Mouse (Mus musculus) intestine, embryonic 15.5 days (tissue): ENCODE data around the gene Dusp1. TPM values are rescaled to one million over a fixed set of nuclear protein-coding genes. Genes with fewer than 3 reads are reported as not detected.
A peak's percentile ranks its signal among the peaks of the same experiment; 100 is the strongest.

Source experiments
- ATAC-seq: fragments of 200-750 bp; cut with Nextera tagmentation; 2 replicates; pipeline ENCODE4 v1.8.0; 2017; ENCODE audit warnings: moderate TSS enrichment, moderate library complexity
- H3K27ac ChIP-seq: fragments of 300-500 bp; sonication (generic); 2 replicates; pipeline ENCODE4 v1.5.1; 2015; ENCODE audit warnings: mild to moderate bottlenecking, inconsistent platforms
- H3K27me3 ChIP-seq: fragments of 300-500 bp; sonication (generic); replicated peaks from 2 replicates; pipeline ENCODE4 v1.6.1; 2015; ENCODE audit warnings: inconsistent platforms
- H3K36me3 ChIP-seq: fragments of 300-500 bp; sonication (generic); 2 replicates; pipeline ENCODE4 v1.6.1; 2015; ENCODE audit warnings: inconsistent platforms
- H3K4me1 ChIP-seq: fragments of 300-500 bp; sonication (generic); replicated peaks from 2 replicates; pipeline ENCODE4 v1.6.1; 2015; ENCODE audit warnings: inconsistent platforms
- H3K4me2 ChIP-seq: fragments of 300-500 bp; sonication (generic); replicated peaks from 2 replicates; pipeline ENCODE4 v1.6.1; 2015; ENCODE audit warnings: mild to moderate bottlenecking, inconsistent platforms
- H3K4me3 ChIP-seq: fragments of 300-500 bp; sonication (generic); replicated peaks from 2 replicates; pipeline ENCODE4 v1.5.1; 2015; ENCODE audit warnings: inconsistent platforms
- H3K9ac ChIP-seq: fragments of 300-500 bp; sonication (generic); 2 replicates; pipeline ENCODE4 v1.6.1; 2015; ENCODE audit warnings: inconsistent platforms
- H3K9me3 ChIP-seq: fragments of 300-500 bp; sonication (generic); 2 replicates; pipeline ENCODE4 v1.6.1; 2016; ENCODE audit warnings: inconsistent platforms
- WGBS: fragments of 180-500 bp; shearing (Covaris S2); methylation state at CpG from one replicate; pipeline ENCODE4 v1.1.7; 2015; 5-methylcytosine and 5-hydroxymethylcytosine counted together
- polyA plus RNA-seq: library from polyadenylated mRNA; unstranded; fragments of >200 nt; fragmentation: Nextera tagmentation; extraction: Ambion mirVana; gene quantifications from 2 replicates; pipeline ENCODE4 v1.2.1, GENCODE M21; 2015

The Dusp1 gene
- polyA plus RNA-seq, 1 experiment from 2014 or later = 15.1 TPM

- H3K27ac ChIP-seq = no peak overlapping the region
- peaks cover 39% of the 10 kb centered on the region for H3K4me1 ChIP-seq
- WGBS = 89% methylated on average over 5 of the region's 5 CpGs
- no peak overlapping the region for H3K4me3 ChIP-seq
- no peak overlapping the region for H3K9ac ChIP-seq
- H3K36me3 ChIP-seq = no peaks in the 10 kb centered on the region; the same call in 1 of the 2 replicates
- no peak overlapping the region for H3K4me2 ChIP-seq
- no peaks in the 10 kb centered on the region for H3K27me3 ChIP-seq
- H3K9me3 ChIP-seq = no peaks in the 10 kb centered on the region
- ATAC-seq = no peak
Measured at GRCm38 (mm10) chr17:26598845-26599244, 36.9 kb upstream of the Dusp1 start.

GRCm38 (mm10) chr17:26596856-26597481 is 35.0 kb upstream of the Dusp1 start:
- Histone ChIP-seq H3K4me1 (peaks cover 27% of the 10 kb centered on the region), H3K9me3 (no peaks in the 10 kb centered on the region), H3K4me2 (no peak overlapping the region), H3K27ac (peak overlapping the region; percentile 56; the same call in 1 of the 2 replicates), H3K36me3 (peaks cover 6% of the 10 kb centered on the region; the same call in 1 of the 2 replicates), H3K4me3 (no peak overlapping the region), H3K27me3 (no peaks in the 10 kb centered on the region), H3K9ac (no peak overlapping the region)
- ATAC-seq = no peak
- WGBS = 71% methylated on average over 6 of the region's 6 CpGs

DNA sequence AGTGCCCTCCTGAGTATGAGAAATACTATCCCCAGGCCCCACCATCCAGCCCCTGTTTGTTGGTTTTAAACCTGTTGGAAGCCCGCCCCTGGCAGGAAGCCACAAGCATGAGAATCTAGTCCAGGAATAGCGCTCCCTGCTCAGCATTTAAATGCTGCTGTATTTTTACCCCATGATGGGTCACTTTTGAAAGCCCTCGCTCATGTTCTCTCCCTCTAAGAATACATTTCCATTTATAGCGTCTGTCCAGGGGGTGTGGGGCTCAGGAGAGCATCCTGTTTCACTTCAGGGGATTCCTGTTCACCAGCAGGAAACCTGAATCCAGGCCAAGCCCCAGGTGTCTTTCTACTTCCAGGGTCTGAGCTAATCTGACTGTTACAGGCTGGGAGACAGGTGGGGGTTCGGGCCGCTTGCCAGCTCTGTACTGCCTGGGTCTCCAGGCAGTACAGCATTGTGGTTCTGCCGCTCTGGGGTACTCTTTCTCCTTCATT is 34.3 kb upstream of the Dusp1 start:
- Histone ChIP-seq H3K27ac (peak overlapping the region; percentile 56), H3K4me3 (no peak overlapping the region), H3K4me1 (peaks cover 19% of the 10 kb centered on the region), H3K36me3 (peaks cover 6% of the 10 kb centered on the region; the same call in 1 of the 2 replicates), H3K27me3 (no peaks in the 10 kb centered on the region), H3K9me3 (no peaks in the 10 kb centered on the region), H3K4me2 (no peak overlapping the region), H3K9ac (no peak overlapping the region)
- 52% methylated on average over 7 of the region's 7 CpGs for WGBS
- ATAC-seq = peak; percentile 39

DNA sequence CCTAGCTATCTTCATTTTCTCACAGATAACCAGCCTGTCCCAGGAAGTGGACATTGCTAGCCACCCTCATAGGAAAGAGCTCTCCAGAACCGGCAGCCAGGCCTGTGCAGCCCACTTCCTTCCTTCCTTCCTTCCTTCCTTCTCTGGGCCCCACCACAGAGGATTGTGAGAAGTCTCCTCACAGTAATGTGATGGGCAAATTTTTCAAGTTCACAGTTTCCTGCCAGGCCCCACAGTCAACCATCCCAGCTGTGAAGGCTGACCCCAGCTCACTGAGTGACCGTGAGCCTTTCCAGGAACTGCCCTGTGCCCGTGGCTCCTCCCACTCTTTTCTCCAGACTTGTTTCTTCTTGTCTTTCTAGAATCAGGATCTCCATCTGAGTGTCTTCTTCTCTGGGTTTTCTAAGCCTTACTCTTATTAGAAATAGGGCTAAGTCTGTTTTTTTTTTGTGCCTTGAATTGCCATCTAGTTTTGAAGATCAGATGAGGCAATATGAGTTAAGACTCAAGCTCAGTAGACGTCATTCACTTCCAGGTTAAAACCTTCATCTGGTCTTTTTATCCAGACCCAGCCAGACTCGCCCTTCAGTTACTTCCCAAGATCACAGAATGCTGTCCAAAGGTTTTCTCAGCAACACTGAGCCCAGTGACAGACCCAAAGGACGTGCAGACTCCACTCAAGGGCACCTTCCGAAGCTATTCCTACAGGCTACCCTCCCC is 33.7 kb upstream of the Dusp1 start:
- Histone ChIP-seq H3K4me3 (no peak overlapping the region), H3K4me1 (peaks cover 14% of the 10 kb centered on the region), H3K9ac (no peak overlapping the region), H3K27ac (peak overlapping the region; percentile 56), H3K27me3 (no peaks in the 10 kb centered on the region), H3K9me3 (no peaks in the 10 kb centered on the region), H3K4me2 (no peak overlapping the region), H3K36me3 (peaks cover 6% of the 10 kb centered on the region; the same call in 1 of the 2 replicates)
- WGBS = 47% methylated on average over 7 of the region's 7 CpGs
- no peak for ATAC-seq

- Histone ChIP-seq H3K4me2 (no peak overlapping the region), H3K9me3 (no peaks in the 10 kb centered on the region), H3K4me1 (peaks cover 14% of the 10 kb centered on the region), H3K27ac (peak overlapping the region; percentile 56; the same call in 1 of the 2 replicates), H3K9ac (no peak overlapping the region), H3K36me3 (peaks cover 6% of the 10 kb centered on the region; the same call in 1 of the 2 replicates), H3K27me3 (no peaks in the 10 kb centered on the region), H3K4me3 (no peak overlapping the region)
- WGBS = 77% methylated on average over 7 of the region's 7 CpGs
- ATAC-seq = no peak
Measured at GRCm38 (mm10) chr17:26594958-26595357, 33.0 kb upstream of the Dusp1 start.

GRCm38 (mm10) chr17:26594171-26594570 is 32.2 kb upstream of the Dusp1 start:
- ATAC-seq = no peak
- H3K27me3 ChIP-seq = no peaks in the 10 kb centered on the region
- H3K36me3 ChIP-seq = peaks cover 6% of the 10 kb centered on the region; the same call in 1 of the 2 replicates
- 84% methylated on average over 7 of the region's 7 CpGs for WGBS
- H3K4me3 ChIP-seq = no peak overlapping the region
- H3K4me2 ChIP-seq = no peak overlapping the region
- H3K9me3 ChIP-seq = no peaks in the 10 kb centered on the region
- H3K27ac ChIP-seq = no peak overlapping the region
- peaks cover 14% of the 10 kb centered on the region for H3K4me1 ChIP-seq
- H3K9ac ChIP-seq = no peak overlapping the region

DNA sequence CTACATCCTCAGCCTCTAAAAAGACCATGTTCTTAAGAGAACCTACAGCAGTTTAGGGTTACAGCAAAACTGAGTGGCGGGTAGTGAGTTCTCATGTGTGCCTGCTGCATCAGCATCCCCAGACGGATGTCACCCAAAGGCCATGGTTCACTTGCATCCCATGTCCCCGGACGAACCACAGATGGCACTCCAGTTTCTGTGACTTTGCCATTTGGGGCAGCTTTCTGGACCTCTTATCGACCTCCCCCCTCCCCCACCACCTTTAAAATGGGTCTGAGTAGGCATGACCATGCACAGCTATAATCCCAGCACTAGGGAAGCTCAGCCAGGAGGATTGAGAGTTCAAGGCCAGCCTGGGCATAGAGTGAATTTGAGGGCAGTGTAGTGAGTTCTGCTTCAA is 31.3 kb upstream of the Dusp1 start:
- WGBS = 91% methylated on average over 5 of the region's 5 CpGs
- Histone ChIP-seq H3K27me3 (no peaks in the 10 kb centered on the region), H3K9me3 (no peaks in the 10 kb centered on the region), H3K4me3 (no peak overlapping the region), H3K4me2 (no peak overlapping the region), H3K27ac (no peak overlapping the region), H3K4me1 (peaks cover 14% of the 10 kb centered on the region), H3K36me3 (peaks cover 6% of the 10 kb centered on the region; the same call in 1 of the 2 replicates), H3K9ac (no peak overlapping the region)
- ATAC-seq = no peak

GRCm38 (mm10) chr17:26592510-26592909 is 30.6 kb upstream of the Dusp1 start:
- H3K4me3 ChIP-seq = no peak overlapping the region
- peaks cover 14% of the 10 kb centered on the region for H3K4me1 ChIP-seq
- peaks cover 6% of the 10 kb centered on the region; the same call in 1 of the 2 replicates for H3K36me3 ChIP-seq
- WGBS = 86% methylated on average over 4 of the region's 4 CpGs
- ATAC-seq = no peak
- no peaks in the 10 kb centered on the region for H3K9me3 ChIP-seq
- H3K9ac ChIP-seq = no peak overlapping the region
- H3K27ac ChIP-seq = no peak overlapping the region
- no peak overlapping the region for H3K4me2 ChIP-seq
- H3K27me3 ChIP-seq = no peaks in the 10 kb centered on the region

DNA sequence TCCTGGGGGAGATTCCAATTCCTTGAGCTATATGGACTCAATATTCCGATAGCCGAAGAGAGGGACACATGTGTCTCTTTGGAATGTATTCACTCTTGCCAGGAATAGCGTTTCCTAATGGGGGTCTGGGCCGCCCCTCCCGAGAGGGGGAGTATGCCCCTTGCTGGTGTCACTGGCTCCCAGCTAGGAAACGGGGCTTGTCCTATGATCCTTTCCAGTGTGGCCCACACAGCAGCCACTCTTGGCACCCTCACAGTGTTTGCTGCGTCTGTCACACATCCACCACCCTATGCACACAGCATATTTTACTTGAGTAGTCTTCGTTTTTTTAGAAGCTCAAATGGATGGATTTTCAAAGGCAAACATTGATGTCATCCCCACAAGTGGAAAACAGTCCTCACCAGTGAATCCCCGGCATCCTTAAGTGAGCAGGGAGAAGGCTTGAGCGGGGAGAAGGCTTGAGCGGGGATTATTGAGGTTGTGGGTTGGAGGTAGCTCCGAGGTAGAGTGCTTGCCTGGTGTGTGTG is 26.1 kb upstream of the Dusp1 start:
- Histone ChIP-seq H3K9ac (no peak overlapping the region), H3K4me2 (no peak overlapping the region), H3K36me3 (peaks cover 6% of the 10 kb centered on the region; the same call in 1 of the 2 replicates), H3K27ac (no peak overlapping the region), H3K4me1 (peaks cover 24% of the 10 kb centered on the region), H3K27me3 (no peaks in the 10 kb centered on the region), H3K4me3 (no peak overlapping the region), H3K9me3 (no peaks in the 10 kb centered on the region)
- WGBS = 87% methylated on average over 12 of the region's 12 CpGs
- ATAC-seq = no peak

GRCm38 (mm10) chr17:26584558-26585136 is 22.7 kb upstream of the Dusp1 start:
- 30% methylated on average over 15 of the region's 15 CpGs for WGBS

GRCm38 (mm10) chr17:26584063-26584462 is 22.1 kb upstream of the Dusp1 start:
- Histone ChIP-seq H3K27me3 (no peaks in the 10 kb centered on the region), H3K4me3 (no peak overlapping the region), H3K9me3 (no peaks in the 10 kb centered on the region), H3K27ac (peak overlapping the region; percentile 79), H3K4me2 (peak overlapping the region; percentile 24), H3K9ac (no peak overlapping the region), H3K36me3 (no peaks in the 10 kb centered on the region), H3K4me1 (peaks cover 34% of the 10 kb centered on the region)
- WGBS = 43% methylated on average over 4 of the region's 4 CpGs
- ATAC-seq = peak; percentile 52

More at GRCm38 (mm10) chr17:26584558-26585136, 22.7 kb upstream of the Dusp1 start:
- Histone ChIP-seq H3K27ac (peak overlapping the region; percentile 79), H3K4me1 (peaks cover 34% of the 10 kb centered on the region), H3K4me2 (peak overlapping the region; percentile 24), H3K9ac (no peak overlapping the region), H3K9me3 (no peaks in the 10 kb centered on the region), H3K4me3 (no peak overlapping the region), H3K27me3 (no peaks in the 10 kb centered on the region), H3K36me3 (no peaks in the 10 kb centered on the region)
- peak; percentile 87 for ATAC-seq

DNA sequence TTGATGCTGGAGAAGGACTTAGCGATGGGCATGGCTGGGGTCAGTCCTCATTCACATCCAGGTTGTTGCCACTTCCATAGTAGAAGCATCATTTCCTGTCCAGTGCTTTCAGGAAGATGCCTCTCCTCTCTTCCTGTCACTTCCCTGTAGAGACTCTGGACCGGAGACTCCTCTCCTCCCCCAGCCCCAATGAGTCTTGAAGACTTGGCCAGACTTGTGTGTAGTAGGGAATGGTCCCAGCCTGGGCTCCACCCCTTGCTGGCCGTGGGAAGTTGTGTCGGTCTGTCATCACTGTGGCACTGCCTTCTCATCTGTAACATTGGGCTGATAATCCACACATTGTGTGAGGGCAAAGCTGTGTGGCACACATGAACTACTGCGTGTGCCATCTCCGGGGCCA is 21.7 kb upstream of the Dusp1 start:
- 80% methylated on average over 6 of the region's 6 CpGs for WGBS
- H3K9ac ChIP-seq = no peak overlapping the region
- no peaks in the 10 kb centered on the region for H3K36me3 ChIP-seq
- peak overlapping the region; percentile 79 for H3K27ac ChIP-seq
- H3K4me1 ChIP-seq = peaks cover 34% of the 10 kb centered on the region
- no peak overlapping the region for H3K4me3 ChIP-seq
- no peak for ATAC-seq
- no peaks in the 10 kb centered on the region for H3K27me3 ChIP-seq
- H3K4me2 ChIP-seq = peak overlapping the region; percentile 24; the same call in 1 of the 2 replicates
- no peaks in the 10 kb centered on the region for H3K9me3 ChIP-seq
